Mouse (Mus musculus) right cerebral cortex, adult 18-20 months (tissue): ENCODE data around the gene Gna11.
A peak's percentile ranks its signal among the peaks of the same experiment; 100 is the strongest.

Source experiments
- DNase-seq: peaks from one replicate; pipeline ENCODE4 v3.0.0; 2022; ENCODE audit warnings: mixed read lengths

Gene Gna11

GRCm38 (mm10) chr10:81483983-81484382 is 61.0 kb downstream of the Gna11 start:
- DNase-seq, result no peak

DNA sequence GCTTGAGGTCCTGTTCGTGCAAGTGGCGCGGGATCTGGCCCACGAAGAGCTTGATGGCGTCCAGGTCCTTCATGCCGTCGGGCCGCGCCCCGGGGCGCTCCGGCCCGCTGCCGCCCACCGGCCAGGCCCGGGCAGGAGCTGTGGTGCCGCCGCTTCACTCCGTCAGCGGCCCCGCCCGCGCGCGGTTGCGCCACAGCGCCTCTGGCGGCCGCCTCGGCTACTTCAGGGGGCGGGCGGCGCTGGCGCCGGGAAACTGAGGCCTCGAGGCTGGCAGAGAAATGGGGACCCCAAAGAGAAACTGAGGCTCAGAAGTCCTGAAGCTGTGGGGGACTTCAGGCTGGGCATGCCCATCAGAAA is 62.5 kb downstream of the Gna11 start, which contains the start of gene Celf5:
TSS of gene Celf5 (minus strand) at position 177 of the 357 bp plus-strand sequence.
- peak; percentile 77 for DNase-seq

DNA sequence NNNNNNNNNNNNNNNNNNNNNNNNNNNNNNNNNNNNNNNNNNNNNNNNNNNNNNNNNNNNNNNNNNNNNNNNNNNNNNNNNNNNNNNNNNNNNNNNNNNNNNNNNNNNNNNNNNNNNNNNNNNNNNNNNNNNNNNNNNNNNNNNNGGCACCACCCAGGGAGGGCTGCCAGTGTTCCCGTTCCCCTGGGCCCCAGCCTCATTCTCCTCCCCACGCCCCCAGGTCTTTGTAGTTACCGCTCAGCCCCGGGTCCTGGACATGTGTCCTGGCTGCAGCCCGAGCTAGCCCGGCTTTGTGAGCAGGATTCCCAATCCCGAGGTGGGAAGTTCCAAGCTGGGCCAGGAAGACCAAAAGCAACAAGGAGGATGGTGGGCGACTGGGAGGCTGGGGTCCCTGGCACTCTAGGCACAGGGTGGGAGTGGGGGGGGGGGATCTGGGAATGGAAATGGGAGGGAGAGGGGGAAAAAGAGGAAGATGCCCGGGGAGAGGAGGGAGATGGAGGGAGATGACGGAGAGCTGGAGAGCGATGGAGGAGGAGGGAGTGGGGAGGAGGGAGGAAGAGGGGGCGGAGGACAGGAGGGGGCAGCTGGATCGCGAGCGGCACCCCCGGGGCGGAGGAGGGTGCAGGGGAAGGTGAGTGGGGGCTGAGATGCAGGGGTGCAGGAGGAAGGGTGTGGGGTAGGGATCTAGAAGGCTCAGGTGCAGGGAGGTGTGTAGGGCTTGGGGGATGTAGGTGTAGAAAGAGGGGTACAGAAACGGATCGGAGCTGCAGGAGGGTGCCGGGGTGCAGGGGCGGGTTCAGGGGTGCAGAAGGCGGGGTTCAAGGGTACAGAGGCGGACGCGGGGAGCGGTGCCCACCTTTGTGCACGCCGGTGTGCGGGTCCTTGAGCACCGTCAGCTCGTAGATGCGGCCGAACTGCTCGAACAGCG is 63.1 kb downstream of the Gna11 start:
- no peak for DNase-seq
